Mouse (Mus musculus): ENCODE results near the gene Bean1. TPM values are rescaled to one million over a fixed set of nuclear protein-coding genes. Genes with fewer than 3 reads are reported as not detected.

Gene Bean1
- polyA plus RNA-seq, 1 experiment from 2014 or later = not detected

DNA sequence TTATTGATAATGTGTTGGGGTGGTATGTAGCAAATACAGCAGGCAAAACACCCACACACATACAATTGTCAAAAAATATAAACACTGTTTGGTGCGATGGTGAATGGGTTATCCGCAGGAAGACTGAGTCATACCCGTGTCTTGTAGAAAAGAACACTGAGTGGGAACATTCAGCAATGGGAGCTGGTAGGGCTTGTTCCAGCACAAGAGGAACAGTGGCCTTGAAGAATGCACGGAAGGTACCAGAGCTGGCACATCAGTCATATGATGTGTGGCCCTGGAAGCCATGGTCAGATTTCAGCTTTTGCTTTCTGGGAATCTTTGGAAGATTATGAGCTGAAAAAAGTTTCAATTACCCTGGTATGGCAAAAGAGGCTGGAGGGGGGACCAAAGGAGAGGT lies 16.6 kb downstream of the Bean1 start:
- Histone ChIP-seq H3K4me3 (ENCODE audit: low read depth, low read length) (no peak overlapping the region), H3K27ac (ENCODE audit: low read depth) (no peak overlapping the region), H3K4me1 (ENCODE audit: insufficient read depth) (no peaks in the 10 kb centered on the region), H3K9ac (replicated peaks) (no peak overlapping the region), H3K27me3 (ENCODE audit: insufficient read depth, low read length) (no peaks in the 10 kb centered on the region), H3K36me3 (replicated peaks; ENCODE audit: insufficient read depth, low read length) (no peaks in the 10 kb centered on the region), H3K4me2 (ENCODE audit: low read depth, low read length) (no peak overlapping the region), H3K9me3 (ENCODE audit: low read length) (no peaks in the 10 kb centered on the region)
- WGBS (ENCODE audit: insufficient replicate concordance) = 76% methylated on average over 4 of the region's 4 CpGs
- ATAC-seq (no peak), DNase-seq (no peak)
- TF ChIP-seq CTCF (IDR thresholded peaks at IDR 0.05; ENCODE audit: low read depth) (no peak), EP300 (IDR thresholded peaks at IDR 0.05; ENCODE audit: low read depth) (no peak)

DNA sequence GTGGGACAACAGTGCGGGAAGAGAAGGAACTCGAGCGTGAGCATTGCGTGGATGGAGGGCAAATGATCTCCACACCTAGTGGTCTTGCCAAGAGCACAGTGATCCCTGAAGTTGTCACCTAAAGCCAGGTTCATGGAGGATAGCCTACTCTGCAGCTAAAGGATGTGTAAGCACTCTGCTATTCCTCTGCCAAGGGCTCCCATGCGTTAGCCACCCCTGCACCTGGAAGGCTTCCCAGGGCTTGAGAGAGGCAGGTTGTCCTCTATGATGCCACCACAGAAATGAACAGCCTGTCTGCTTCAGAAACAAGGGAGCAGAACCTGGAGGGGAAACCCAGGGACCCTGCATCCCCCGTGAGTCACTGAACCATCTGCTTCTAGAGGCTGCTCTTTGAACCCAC lies 17.4 kb downstream of the Bean1 start:
- 71% methylated on average over 6 of the region's 6 CpGs for WGBS (ENCODE audit: insufficient replicate concordance)
- Histone ChIP-seq H3K27me3 (ENCODE audit: insufficient read depth, low read length) (no peaks in the 10 kb centered on the region), H3K4me1 (ENCODE audit: insufficient read depth) (no peaks in the 10 kb centered on the region), H3K9me3 (ENCODE audit: low read length) (no peaks in the 10 kb centered on the region), H3K36me3 (replicated peaks; ENCODE audit: insufficient read depth, low read length) (no peaks in the 10 kb centered on the region), H3K4me2 (ENCODE audit: low read depth, low read length) (no peak overlapping the region), H3K9ac (replicated peaks) (no peak overlapping the region), H3K27ac (ENCODE audit: low read depth) (no peak overlapping the region), H3K4me3 (ENCODE audit: low read depth, low read length) (no peak overlapping the region)
- ATAC-seq = no peak
- no peak for TF ChIP-seq EP300 (IDR thresholded peaks at IDR 0.05; ENCODE audit: low read depth)
- no peak for TF ChIP-seq CTCF (IDR thresholded peaks at IDR 0.05; ENCODE audit: low read depth)
- DNase-seq = no peak

DNA sequence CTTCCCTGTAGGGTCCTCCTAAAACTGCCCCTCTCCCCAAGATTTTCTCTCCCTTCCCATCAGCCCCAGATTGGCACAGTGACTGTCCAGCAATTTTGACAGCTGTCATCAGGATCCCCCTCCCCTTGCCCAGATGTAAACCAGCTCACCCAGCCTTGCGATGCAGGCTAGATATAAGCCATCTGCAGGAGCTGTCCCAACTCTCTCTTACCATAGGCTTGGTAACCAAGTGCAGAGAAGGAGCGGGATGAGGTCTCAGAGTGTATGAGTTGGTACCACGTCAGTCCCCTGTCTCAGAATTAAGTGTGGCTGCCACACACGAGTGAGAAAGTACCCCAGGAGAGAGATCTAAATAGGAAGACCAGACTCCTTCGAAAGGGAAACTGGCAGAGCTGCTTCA lies 18.2 kb downstream of the Bean1 start:
- Histone ChIP-seq H3K36me3 (replicated peaks; ENCODE audit: insufficient read depth, low read length) (no peaks in the 10 kb centered on the region), H3K27ac (ENCODE audit: low read depth) (no peak overlapping the region), H3K9ac (replicated peaks) (no peak overlapping the region), H3K4me1 (ENCODE audit: insufficient read depth) (no peaks in the 10 kb centered on the region), H3K4me3 (ENCODE audit: low read depth, low read length) (no peak overlapping the region), H3K27me3 (ENCODE audit: insufficient read depth, low read length) (no peaks in the 10 kb centered on the region), H3K9me3 (ENCODE audit: low read length) (no peaks in the 10 kb centered on the region), H3K4me2 (ENCODE audit: low read depth, low read length) (no peak overlapping the region)
- TF ChIP-seq EP300 (IDR thresholded peaks at IDR 0.05; ENCODE audit: low read depth) (no peak), CTCF (IDR thresholded peaks at IDR 0.05; ENCODE audit: low read depth) (no peak)
- WGBS (ENCODE audit: insufficient replicate concordance) = 59% methylated on average over 5 of the region's 5 CpGs
- no peak for DNase-seq
- ATAC-seq = no peak

DNA sequence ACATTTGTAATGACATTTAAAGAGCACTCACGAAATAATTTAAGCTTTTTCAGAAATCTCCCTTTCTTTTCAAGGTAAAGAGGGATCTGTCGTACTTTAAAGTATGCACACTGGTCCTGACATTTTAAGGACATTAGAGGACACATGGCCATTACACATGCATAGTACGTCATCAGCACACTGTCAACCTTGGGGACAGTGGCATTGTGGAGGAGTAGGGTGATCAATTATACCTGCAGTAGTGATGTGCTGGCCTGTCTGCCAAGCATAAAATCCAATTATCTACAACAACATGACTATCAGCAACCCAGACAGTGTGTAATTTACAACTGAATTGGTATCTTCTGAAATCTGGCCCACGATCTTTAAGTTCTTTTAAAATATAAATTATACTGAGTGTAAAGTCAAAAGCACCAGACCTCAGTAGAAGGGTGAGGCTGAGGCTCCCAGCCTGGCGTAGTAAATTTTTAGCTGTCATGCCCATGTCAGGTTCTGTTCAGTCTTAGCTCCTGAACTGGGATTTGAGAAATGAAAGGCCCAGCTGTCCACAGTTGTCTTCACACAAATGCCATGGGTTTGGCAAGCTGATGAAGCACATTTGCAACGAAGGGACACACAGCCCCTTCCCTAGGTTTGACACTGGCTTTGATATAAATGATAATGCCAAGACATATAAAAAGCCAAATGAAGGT lies 20.7 kb downstream of the Bean1 start:
- no peak for TF ChIP-seq EP300 (IDR thresholded peaks at IDR 0.05; ENCODE audit: low read depth)
- WGBS (ENCODE audit: insufficient replicate concordance) = 73% methylated on average over 6 of the region's 6 CpGs
- Histone ChIP-seq H3K9me3 (ENCODE audit: low read length) (no peaks in the 10 kb centered on the region), H3K27me3 (ENCODE audit: insufficient read depth, low read length) (no peaks in the 10 kb centered on the region), H3K4me3 (ENCODE audit: low read depth, low read length) (no peak overlapping the region), H3K36me3 (replicated peaks; ENCODE audit: insufficient read depth, low read length) (no peaks in the 10 kb centered on the region), H3K4me2 (ENCODE audit: low read depth, low read length) (no peak overlapping the region), H3K9ac (replicated peaks) (no peak overlapping the region), H3K4me1 (ENCODE audit: insufficient read depth) (no peaks in the 10 kb centered on the region), H3K27ac (ENCODE audit: low read depth) (no peak overlapping the region)
- no peak for DNase-seq
- no peak for ATAC-seq

DNA sequence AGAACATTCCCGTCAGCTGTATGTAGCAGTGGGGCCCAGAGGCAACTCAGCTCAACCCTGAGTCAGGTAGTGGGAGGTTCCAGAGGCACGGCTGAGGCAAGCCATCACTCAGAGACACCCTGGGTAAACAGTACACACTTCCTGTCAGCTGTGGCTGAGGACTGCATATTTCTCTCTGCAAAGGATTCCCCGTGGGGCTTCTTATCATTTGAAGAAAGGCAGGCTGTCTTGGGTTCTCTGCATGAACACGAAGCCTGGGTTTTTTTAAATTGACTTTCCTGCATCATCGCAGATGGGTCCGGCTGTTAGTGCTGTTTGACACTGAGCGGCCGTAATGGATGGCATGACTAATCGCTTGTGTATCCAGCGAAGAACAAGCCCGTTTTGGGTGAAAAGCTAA lies 21.3 kb downstream of the Bean1 start:
- peak; percentile 61 for ATAC-seq

DNA sequence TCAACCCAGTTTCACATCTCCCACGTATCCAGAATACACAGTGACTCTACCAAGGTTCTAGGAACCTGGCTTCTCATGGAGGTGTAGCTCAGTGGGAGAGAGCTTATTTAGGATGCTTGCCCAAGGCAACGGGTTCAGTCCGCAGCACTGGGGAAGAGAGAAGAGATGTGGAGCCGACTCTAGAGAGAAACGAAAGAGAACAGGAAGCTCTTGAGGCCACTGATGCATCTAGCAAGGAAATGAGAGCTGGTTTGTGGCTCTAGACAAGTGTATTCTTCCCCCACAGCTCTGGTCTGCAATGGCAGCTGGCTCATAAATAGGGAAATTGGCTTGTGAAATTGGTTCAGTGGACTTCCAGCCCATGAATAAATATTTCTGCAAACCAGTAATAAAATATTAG lies 29.6 kb downstream of the Bean1 start:
- H3K27me3 ChIP-seq (ENCODE audit: insufficient read depth, low read length) = no peaks in the 10 kb centered on the region
- H3K4me1 ChIP-seq (ENCODE audit: insufficient read depth) = no peaks in the 10 kb centered on the region
- DNase-seq (no peak), ATAC-seq (no peak)
- H3K4me2 ChIP-seq (ENCODE audit: low read depth, low read length) = no peak overlapping the region
- H3K9me3 ChIP-seq (ENCODE audit: low read length) = no peaks in the 10 kb centered on the region
- 33% methylated on average over 5 of the region's 5 CpGs for WGBS (ENCODE audit: insufficient replicate concordance)
- no peak overlapping the region for H3K27ac ChIP-seq (ENCODE audit: low read depth)
- TF ChIP-seq CTCF (IDR thresholded peaks at IDR 0.05; ENCODE audit: low read depth) = no peak
- TF ChIP-seq EP300 (IDR thresholded peaks at IDR 0.05; ENCODE audit: low read depth) = no peak
- H3K9ac ChIP-seq (replicated peaks) = no peak overlapping the region
- H3K36me3 ChIP-seq (replicated peaks; ENCODE audit: insufficient read depth, low read length) = no peaks in the 10 kb centered on the region
- H3K4me3 ChIP-seq (ENCODE audit: low read depth, low read length) = no peak overlapping the region

More for the DNA sequence above, 21.3 kb downstream of the Bean1 start:
- Histone ChIP-seq H3K9me3 (ENCODE audit: low read length) (no peaks in the 10 kb centered on the region), H3K4me2 (ENCODE audit: low read depth, low read length) (no peak overlapping the region), H3K27ac (ENCODE audit: low read depth) (no peak overlapping the region), H3K4me1 (ENCODE audit: insufficient read depth) (no peaks in the 10 kb centered on the region), H3K9ac (replicated peaks) (no peak overlapping the region), H3K27me3 (ENCODE audit: insufficient read depth, low read length) (no peaks in the 10 kb centered on the region), H3K4me3 (ENCODE audit: low read depth, low read length) (no peak overlapping the region), H3K36me3 (replicated peaks; ENCODE audit: insufficient read depth, low read length) (no peaks in the 10 kb centered on the region)
- DNase-seq = no peak
- TF ChIP-seq EP300 (IDR thresholded peaks at IDR 0.05; ENCODE audit: low read depth) = no peak
- no peak for TF ChIP-seq CTCF (IDR thresholded peaks at IDR 0.05; ENCODE audit: low read depth)
- WGBS (ENCODE audit: insufficient replicate concordance) = 30% methylated on average over 11 of the region's 11 CpGs

DNA sequence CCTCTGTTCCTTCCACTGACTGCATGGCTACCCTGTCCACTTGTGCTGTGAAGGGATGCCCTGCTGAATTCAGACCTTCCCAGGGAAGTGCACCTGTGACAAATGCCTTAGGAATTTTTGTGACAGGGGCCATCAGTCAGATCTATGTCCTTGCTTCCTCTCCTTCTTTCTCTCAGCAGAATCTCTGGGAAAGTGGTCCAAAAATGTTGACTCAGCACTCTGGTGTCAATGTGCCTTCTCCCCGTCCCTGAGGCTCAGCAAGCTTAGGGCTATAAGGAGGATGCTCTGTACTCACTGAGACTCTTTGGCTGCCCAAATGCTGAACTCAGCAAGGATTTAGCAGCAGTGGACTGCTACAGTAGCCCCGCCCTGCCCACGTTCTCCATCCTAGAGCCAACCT lies 31.4 kb downstream of the Bean1 start:
- no peaks in the 10 kb centered on the region for H3K4me1 ChIP-seq (ENCODE audit: insufficient read depth)
- no peaks in the 10 kb centered on the region for H3K9me3 ChIP-seq (ENCODE audit: low read length)
- no peak overlapping the region for H3K4me2 ChIP-seq (ENCODE audit: low read depth, low read length)
- H3K4me3 ChIP-seq (ENCODE audit: low read depth, low read length) = no peak overlapping the region
- no peak overlapping the region for H3K27ac ChIP-seq (ENCODE audit: low read depth)
- no peak for ATAC-seq
- H3K27me3 ChIP-seq (ENCODE audit: insufficient read depth, low read length) = no peaks in the 10 kb centered on the region
- no peaks in the 10 kb centered on the region for H3K36me3 ChIP-seq (replicated peaks; ENCODE audit: insufficient read depth, low read length)
- no peak overlapping the region for H3K9ac ChIP-seq (replicated peaks)
- DNase-seq = no peak
- WGBS (ENCODE audit: insufficient replicate concordance) = 58% methylated on average over 3 of the region's 3 CpGs
- no peak for TF ChIP-seq EP300 (IDR thresholded peaks at IDR 0.05; ENCODE audit: low read depth)
- TF ChIP-seq CTCF (IDR thresholded peaks at IDR 0.05; ENCODE audit: low read depth) = no peak
